Mouse (Mus musculus) brain, embryonic 14.5 days (tissue): ENCODE data around the gene Cep19.

Experiments
- CTCF ChIP-seq: fragments of 200-500 bp; IDR thresholded peaks from 2 replicates; pipeline ENCODE4 v1.5.1; 2012; ENCODE audit warnings: inconsistent platforms, mild to moderate bottlenecking, moderate library complexity, borderline replicate concordance; ENCODE audit not compliant: insufficient read depth, insufficient read length; ENCODE audit errors: extremely low read depth
- POLR2A ChIP-seq: fragments of 200-500 bp; IDR thresholded peaks from 2 replicates; pipeline ENCODE4 v1.6.1; 2012; ENCODE audit warnings: mild to moderate bottlenecking, inconsistent platforms, borderline replicate concordance; ENCODE audit not compliant: poor library complexity, insufficient read depth, insufficient read length, severe bottlenecking; ENCODE audit errors: extremely low read depth

DNA sequence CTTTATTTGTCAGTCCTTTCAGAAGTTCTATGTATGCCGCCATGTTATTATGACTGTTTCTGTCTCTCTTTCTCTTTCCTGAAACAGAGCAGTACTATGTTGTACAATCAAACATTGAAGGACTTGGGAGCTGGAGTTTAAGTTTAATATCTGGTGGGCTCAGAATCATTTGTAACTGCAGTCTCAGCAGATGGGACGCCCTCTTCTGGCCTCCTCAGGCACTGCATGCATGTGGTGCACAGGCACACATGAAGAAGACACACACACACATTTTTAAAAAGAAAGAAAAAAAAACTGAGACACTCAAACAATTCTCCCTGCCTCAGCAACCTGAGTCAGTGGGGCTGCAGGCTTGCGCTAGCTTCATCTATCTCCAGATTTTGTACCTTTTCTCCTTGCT is 20.9 kb downstream of the Cep19 start:
- TF ChIP-seq CTCF: no peak
- no peak for TF ChIP-seq POLR2A
